Mouse (Mus musculus): ENCODE data around the gene Nfe2l2.

- TF ChIP-seq CTCF (IDR thresholded peaks at IDR 0.05; ENCODE audit: borderline replicate concordance, control insufficient read depth, extremely low read depth, insufficient read depth, low read length, poor library complexity) (no peak), POLR2A (IDR thresholded peaks at IDR 0.05; ENCODE audit: control insufficient read depth, extremely low read depth, insufficient read depth, low read length, poor library complexity) (no peak)
These were observed 54.0 kb downstream of the Nfe2l2 start for GRCm38 (mm10) chr2:75650437-75650836.

Data from thymus, adult 2 months (tissue).